Mouse (Mus musculus): ENCODE data around the gene Mapk14. TPM values are rescaled to one million over a fixed set of nuclear protein-coding genes. Genes with fewer than 3 reads are reported as not detected.

Gene Mapk14
- total and polyA plus RNA-seq, 3 experiments = 61.5 to 93.2 TPM; not detected in 1

- Histone ChIP-seq H3K27ac (ENCODE audit: control insufficient read depth, low read depth, low read length) (peak overlapping the region; percentile 75), H3K9me3 (replicated peaks; ENCODE audit: insufficient read depth, low read length) (no peaks in the 10 kb centered on the region), H3K27me3 (ENCODE audit: control insufficient read depth in 1 of 2, insufficient read depth in 2 of 2, low read length in 2 of 2) (no peaks in the 10 kb centered on the region), H3K79me2 (ENCODE audit: control insufficient read depth, insufficient read depth, low read length, poor library complexity) (peaks cover 76% of the 10 kb centered on the region), H3K36me3 (ENCODE audit: control insufficient read depth in 1 of 2, insufficient read depth in 2 of 2, low read length in 2 of 2) (peaks cover 3 to 91% of the 10 kb centered on the region in 2 experiments), H3K4me3 (ENCODE audit: control insufficient read depth in 1 of 2, insufficient read depth in 1 of 2, low read depth in 2 of 2, low read length in 2 of 2) (no peak overlapping the region), H3K4me1 (ENCODE audit: control insufficient read depth in 1 of 2, insufficient read depth in 2 of 2, low read length in 2 of 2) (peaks cover 17 to 57% of the 10 kb centered on the region in 2 experiments), H3K9ac (ENCODE audit: control insufficient read depth, low read depth, low read length, poor library complexity, severe bottlenecking) (peak overlapping the region; percentile 26; the same call in 1 of the 2 replicates)
- DNase-seq (ENCODE audit: low read depth, low spot score) = peak; percentile 93
- no peak; the same call in 1 of the 2 replicates for TF ChIP-seq CHD2 (IDR thresholded peaks at IDR 0.05; ENCODE audit: low read length)
- TF ChIP-seq TAL1 (IDR thresholded peaks at IDR 0.05; ENCODE audit: low read length) = peak; percentile 93
- no peak for TF ChIP-seq ZNF384 (IDR thresholded peaks at IDR 0.05; ENCODE audit: low read depth, low read length)
- TF ChIP-seq POLR2A (IDR thresholded peaks at IDR 0.05; ENCODE audit: control insufficient read depth in 1 of 2, insufficient read depth in 1 of 2, low read depth in 1 of 2, low read length in 2 of 2, poor library complexity in 1 of 2) = no peak; a peak in 1 of 4 replicates
- no peak for TF ChIP-seq USF1 (IDR thresholded peaks at IDR 0.05; ENCODE audit: low read depth, low read length)
- TF ChIP-seq POLR2AphosphoS5 (IDR thresholded peaks at IDR 0.05; ENCODE audit: borderline replicate concordance, low read depth, low read length) = no peak
- TF ChIP-seq MAZ (IDR thresholded peaks at IDR 0.05; ENCODE audit: low read depth, low read length) = no peak
- no peak for TF ChIP-seq UBTF (IDR thresholded peaks at IDR 0.05; ENCODE audit: borderline replicate concordance, insufficient read depth, low read depth, low read length)
- no peak for TF ChIP-seq SMC3 (IDR thresholded peaks at IDR 0.05; ENCODE audit: low read depth, low read length)
- peak; percentile 70; the same call in 1 of the 2 replicates for TF ChIP-seq POLR2AphosphoS2 (IDR thresholded peaks at IDR 0.05; ENCODE audit: low read length)
- peak; percentile 92 for TF ChIP-seq RCOR1 (IDR thresholded peaks at IDR 0.05; ENCODE audit: low read depth, low read length)
- TF ChIP-seq JUND (IDR thresholded peaks at IDR 0.05; ENCODE audit: low read depth, low read length) = peak; percentile 96
- TF ChIP-seq GATA1 (IDR thresholded peaks at IDR 0.05; ENCODE audit: low read depth, low read length) = peak; percentile 94
- peak; percentile 96 for TF ChIP-seq TCF12 (IDR thresholded peaks at IDR 0.05; ENCODE audit: low read depth, low read length)
- no peak for TF ChIP-seq NRF1 (IDR thresholded peaks at IDR 0.05; ENCODE audit: insufficient read depth, low read depth, low read length, poor library complexity, severe bottlenecking)
- peak; percentile 65; the same call in 1 of the 2 replicates for TF ChIP-seq ELF1 (IDR thresholded peaks at IDR 0.05; ENCODE audit: low read depth, low read length)
- peak; percentile 96 for TF ChIP-seq MXI1 (IDR thresholded peaks at IDR 0.05; ENCODE audit: low read depth, low read length)
- TF ChIP-seq GABPA (IDR thresholded peaks at IDR 0.05; ENCODE audit: low read depth, low read length) = no peak
- peak; percentile 99 for TF ChIP-seq SIN3A (IDR thresholded peaks at IDR 0.05; ENCODE audit: low read length)
- TF ChIP-seq MAFK (IDR thresholded peaks at IDR 0.05; ENCODE audit: borderline replicate concordance, low read depth, low read length) = peak; percentile 41; the same call in 1 of the 2 replicates
- no peak for TF ChIP-seq CHD1 (IDR thresholded peaks at IDR 0.05; ENCODE audit: low read depth, low read length)
- TF ChIP-seq CTCF (IDR thresholded peaks at IDR 0.05 in 2 of 3, conservative IDR thresholded peaks at IDR 0.05 in 1 of 3; ENCODE audit: control insufficient read depth in 1 of 3, insufficient read depth in 1 of 3, low read depth in 2 of 3, low read length in 3 of 3, poor library complexity in 1 of 3, severe bottlenecking in 1 of 3) = no peak
- peak; percentile 96 for TF ChIP-seq ETS1 (IDR thresholded peaks at IDR 0.05; ENCODE audit: low read depth, low read length)
- TF ChIP-seq BHLHE40 (IDR thresholded peaks at IDR 0.05; ENCODE audit: borderline replicate concordance, low read depth, low read length) = peak; percentile 51; the same call in 1 of the 2 replicates
- TF ChIP-seq ZKSCAN1 (IDR thresholded peaks at IDR 0.05; ENCODE audit: low read depth, low read length) = no peak
- no peak; the same call in 1 of the 2 replicates for TF ChIP-seq TBP (IDR thresholded peaks at IDR 0.05; ENCODE audit: low read depth, low read length)
- TF ChIP-seq MYB (IDR thresholded peaks at IDR 0.05; ENCODE audit: low read depth, low read length) = peak; percentile 65; the same call in 1 of the 2 replicates
- no peak for TF ChIP-seq ZC3H11A (IDR thresholded peaks at IDR 0.05; ENCODE audit: low read depth, low read length)
- TF ChIP-seq HCFC1 (IDR thresholded peaks at IDR 0.05; ENCODE audit: low read depth, low read length) = peak; percentile 64
- no peak for TF ChIP-seq MEF2A (IDR thresholded peaks at IDR 0.05; ENCODE audit: extremely low read depth, insufficient replicate concordance, low read depth, low read length, poor library complexity, severe bottlenecking)
- no peak for TF ChIP-seq E2F4 (IDR thresholded peaks at IDR 0.05; ENCODE audit: borderline replicate concordance, low read depth, low read length)
- no peak for TF ChIP-seq KAT2A (conservative IDR thresholded peaks at IDR 0.05; ENCODE audit: low read depth, low read length)
- no peak for TF ChIP-seq RAD21 (IDR thresholded peaks at IDR 0.05; ENCODE audit: low read depth, low read length)
- 0 out of 2 replicates have a peak, but pooled peaks have one; percentile 68 for TF ChIP-seq MYC (IDR thresholded peaks at IDR 0.05; ENCODE audit: low read depth, low read length)
- peak; percentile 99 for TF ChIP-seq EP300 (IDR thresholded peaks at IDR 0.05; ENCODE audit: low read depth in 1 of 2, low read length in 2 of 2)
Observed at GRCm38 (mm10) chr17:28697290-28698195, 6.4 kb downstream of the Mapk14 start.
